Mouse (Mus musculus) bone marrow, adult 2 months (tissue): ENCODE measurements around the gene Nelfa. TPM values are rescaled to one million over a fixed set of nuclear protein-coding genes. Genes with fewer than 3 reads are reported as not detected.
A peak's percentile ranks its signal among the peaks of the same experiment; 100 is the strongest.
"Not testable (repeated sequence)": the region's sequence is repeated elsewhere in the genome, so short reads cannot be mapped to it uniquely, and the experiment has no call there.

Experiments used
- H3K27ac ChIP-seq: fragments of 200-500 bp; 2 replicates; pipeline ENCODE4 v1.5.1; 2012; ENCODE audit warnings: low read depth, mild to moderate bottlenecking, control low read depth, inconsistent platforms, low read length; ENCODE audit not compliant: control insufficient read depth, poor library complexity, insufficient read depth
- H3K4me1 ChIP-seq: fragments of 200-500 bp; 2 replicates; pipeline ENCODE4 v1.6.1; 2011; ENCODE audit warnings: low read length; ENCODE audit not compliant: control insufficient read depth, insufficient read depth
- H3K4me3 ChIP-seq: fragments of 200-500 bp; replicated peaks from 2 replicates; pipeline ENCODE3; 2011; ENCODE audit warnings: mild to moderate bottlenecking, low read depth, low read length, control low read depth; ENCODE audit not compliant: control insufficient read depth
- CTCF ChIP-seq: fragments of 200-500 bp; IDR thresholded peaks from 2 replicates; pipeline ENCODE4 v1.5.1; 2011; ENCODE audit warnings: low read length, control low read depth; ENCODE audit not compliant: control insufficient read depth, insufficient read depth
- POLR2A ChIP-seq: fragments of 200-500 bp; IDR thresholded peaks from 2 replicates; pipeline ENCODE4 v1.6.1; 2011; ENCODE audit warnings: low read depth, mild to moderate bottlenecking, control low read depth, low read length, borderline replicate concordance; ENCODE audit not compliant: control insufficient read depth
- WGBS: fragments of 180-500 bp; shearing (Covaris S2); methylation state at CpG from one replicate; pipeline ENCODE4 v1.1.7; 2018; 5-methylcytosine and 5-hydroxymethylcytosine counted together
- polyA plus RNA-seq: library from polyadenylated mRNA; stranded (reverse); fragments of >200 nt; gene quantifications from 2 replicates; pipeline ENCODE4 v1.2.4, GENCODE M21; 2011; ENCODE audit warnings: low replicate concordance; ENCODE audit not compliant: missing spikeins, insufficient read depth, insufficient read length

The Nelfa gene
- polyA plus RNA-seq, 1 experiment = 14.6 TPM

GRCm38 (mm10) chr5:33953471-33954185, 17.4 kb upstream of the Nelfa start:
- H3K4me3 ChIP-seq = no peak overlapping the region
- H3K27ac ChIP-seq = no peak overlapping the region
- WGBS = 82% methylated on average over 17 of the region's 17 CpGs
- TF ChIP-seq POLR2A (no peak), CTCF (no peak)
- no peaks in the 10 kb centered on the region; the same call in 1 of the 2 replicates for H3K4me1 ChIP-seq

GRCm38 (mm10) chr5:33948314-33948713, 12.1 kb upstream of the Nelfa start:
- Histone ChIP-seq H3K4me1 (no peaks in the 10 kb centered on the region), H3K4me3 (no peak overlapping the region), H3K27ac (no peak overlapping the region)
- WGBS = 89% methylated on average over 4 of the region's 4 CpGs
- TF ChIP-seq POLR2A (no peak), CTCF (no peak)

GRCm38 (mm10) chr5:33947035-33947434, 10.8 kb upstream of the Nelfa start:
- not testable (repeated sequence) for H3K4me3 ChIP-seq, H3K4me1 ChIP-seq, H3K27ac ChIP-seq
- peak; percentile 38; the same call in 1 of the 2 replicates for TF ChIP-seq CTCF
- WGBS = 83% methylated on average over 16 of the region's 16 CpGs

- 18% methylated on average over 3 of the region's 3 CpGs for WGBS
- no peak for TF ChIP-seq POLR2A
- TF ChIP-seq CTCF = no peak
- H3K4me1 ChIP-seq = peaks cover 4% of the 10 kb centered on the region
- no peak overlapping the region for H3K4me3 ChIP-seq
- H3K27ac ChIP-seq = peak overlapping the region; percentile 4; the same call in 1 of the 2 replicates
Observed at GRCm38 (mm10) chr5:33938448-33938847, 2.2 kb upstream of the Nelfa start.

GRCm38 (mm10) chr5:33937230-33937629, 1.0 kb upstream of the Nelfa start:
- H3K4me3 ChIP-seq = no peak overlapping the region
- TF ChIP-seq POLR2A (no peak), CTCF (no peak)
- WGBS = 98% methylated on average over 2 of the region's 2 CpGs
- H3K27ac ChIP-seq = no peak overlapping the region
- peaks cover 6% of the 10 kb centered on the region for H3K4me1 ChIP-seq

GRCm38 (mm10) chr5:33935700-33936111, 507 bp downstream of the Nelfa start:
- no peak for TF ChIP-seq CTCF
- no peak for TF ChIP-seq POLR2A
- Histone ChIP-seq H3K4me3 (peak overlapping the region; percentile 95), H3K4me1 (peaks cover 6% of the 10 kb centered on the region), H3K27ac (peak overlapping the region; percentile 95)
- under 1% methylated on average over 39 of the region's 39 CpGs for WGBS

GRCm38 (mm10) chr5:33934877-33935276, 1.3 kb downstream of the Nelfa start:
- Histone ChIP-seq H3K4me3 (no peak overlapping the region), H3K4me1 (peaks cover 6% of the 10 kb centered on the region), H3K27ac (no peak overlapping the region)
- WGBS = 66% methylated on average over 7 of the region's 7 CpGs
- TF ChIP-seq CTCF (no peak), POLR2A (no peak)

- H3K4me1 ChIP-seq = peaks cover 6% of the 10 kb centered on the region
- 59% methylated on average over 2 of the region's 2 CpGs for WGBS
- H3K4me3 ChIP-seq = no peak overlapping the region
- no peak overlapping the region for H3K27ac ChIP-seq
- no peak for TF ChIP-seq POLR2A
- TF ChIP-seq CTCF = no peak
Observed at GRCm38 (mm10) chr5:33934081-33934480, 2.1 kb downstream of the Nelfa start.
